Mouse (Mus musculus): Measurements from ENCODE around the gene Zswim1.
A peak's percentile ranks its signal among the peaks of the same experiment; 100 is the strongest.
"Not testable (repeated sequence)": the region's sequence is repeated elsewhere in the genome, so short reads cannot be mapped to it uniquely, and the experiment has no call there.

Zswim1 gene

DNA sequence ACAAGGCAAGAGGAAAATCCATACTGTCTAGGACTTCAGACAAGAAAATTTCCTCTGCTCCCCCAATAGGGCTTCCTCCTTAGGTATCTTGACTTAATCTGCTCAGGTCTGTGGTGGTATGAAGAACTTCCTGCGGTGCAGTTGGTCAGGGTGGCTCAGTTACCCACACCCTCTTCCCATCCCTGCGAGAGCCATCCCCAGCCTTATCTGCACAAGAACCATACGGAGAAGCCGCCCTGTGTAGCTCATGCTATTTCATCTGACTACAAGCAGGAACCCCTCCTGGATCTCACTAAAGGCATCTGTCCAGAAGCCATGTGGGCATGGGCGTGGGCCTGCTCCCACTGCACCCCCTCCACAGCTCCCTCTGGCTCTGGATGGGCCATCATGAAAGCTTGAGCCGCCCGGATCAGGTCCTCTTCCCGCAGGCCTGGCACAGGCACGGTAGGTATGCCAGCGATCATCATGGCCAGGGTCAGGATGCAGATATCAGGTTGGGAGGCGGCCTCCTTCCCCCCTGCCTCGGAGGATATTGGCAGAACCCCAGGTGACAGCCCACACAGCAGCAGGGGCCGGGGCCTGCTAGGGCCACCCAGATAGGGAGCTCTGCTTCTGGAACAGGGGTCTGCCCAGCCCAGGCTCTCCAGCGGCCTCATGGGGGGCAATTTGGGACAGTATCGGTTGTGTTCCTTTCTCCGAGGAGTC, 4.8 kb downstream of the Zswim1 start:
- no peak for DNase-seq (ENCODE audit: low spot score in 2 of 2)

DNA sequence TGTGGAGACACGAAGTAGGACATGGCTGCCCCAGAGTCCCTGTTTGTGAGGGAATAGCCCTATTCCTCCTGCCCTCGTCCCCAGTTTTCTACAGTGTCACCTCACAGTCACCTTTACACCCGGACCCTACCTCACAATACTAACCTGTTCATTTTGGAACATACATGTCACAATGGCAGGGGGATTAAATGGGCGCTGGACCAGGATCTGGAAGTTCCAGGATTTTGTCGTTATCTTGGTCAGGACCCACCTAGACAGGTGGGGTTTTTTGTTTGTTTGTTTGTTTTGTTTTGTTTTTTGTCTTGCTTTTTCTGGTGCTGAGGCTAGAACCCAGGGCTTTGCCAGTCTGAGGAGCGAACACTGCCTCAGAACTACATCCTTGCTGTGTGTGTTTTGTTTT, 6.0 kb downstream of the Zswim1 start, which contains the start of gene Spata25:
Spata25 (minus strand) TSS at position 101 of the 400 bp plus-strand sequence.
- DNase-seq (ENCODE audit: low spot score in 2 of 2), result no peak

DNA sequence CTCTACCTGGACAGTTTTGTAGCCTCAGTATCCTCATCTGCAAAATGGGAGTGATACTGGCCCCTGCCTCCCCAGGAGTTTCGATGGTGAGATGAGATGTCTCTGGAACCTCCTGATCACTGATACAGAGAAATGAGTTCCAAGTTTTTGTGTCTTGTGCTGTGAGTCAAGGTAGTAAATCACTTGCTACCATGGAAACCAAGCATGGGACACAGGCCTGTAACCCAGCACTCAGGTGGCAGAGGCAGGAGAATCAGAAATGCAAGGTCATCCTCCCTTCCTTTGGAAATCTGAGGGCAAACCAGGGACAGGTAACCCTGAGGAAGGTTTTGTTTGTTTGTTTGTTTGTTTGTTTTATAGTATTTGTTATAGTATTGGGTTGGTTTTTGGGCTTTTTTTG, 6.6 kb downstream of the Zswim1 start:
- DNase-seq (ENCODE audit: low spot score in 2 of 2), result no peak

DNA sequence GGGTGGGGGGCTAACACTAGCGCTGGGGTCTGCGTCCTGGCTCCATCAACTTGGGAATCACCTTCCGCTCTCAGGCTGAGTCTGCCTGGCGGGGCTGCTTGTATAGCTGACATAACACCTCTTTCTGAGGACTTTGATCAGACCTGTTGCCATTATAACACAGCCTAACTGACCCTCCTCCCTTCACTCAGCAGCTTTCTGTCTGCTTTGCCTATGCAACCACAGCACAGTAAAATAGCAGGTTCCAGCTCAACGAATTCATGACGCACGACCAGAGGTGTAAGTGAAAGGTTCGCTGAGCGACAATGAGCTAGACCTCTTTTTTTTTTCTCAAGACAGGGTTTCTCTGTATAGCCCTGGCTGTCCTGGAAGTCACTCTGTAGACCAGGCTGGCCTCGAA, 8.5 kb downstream of the Zswim1 start:
- DNase-seq (ENCODE audit: low spot score in 2 of 2), result no peak

DNA sequence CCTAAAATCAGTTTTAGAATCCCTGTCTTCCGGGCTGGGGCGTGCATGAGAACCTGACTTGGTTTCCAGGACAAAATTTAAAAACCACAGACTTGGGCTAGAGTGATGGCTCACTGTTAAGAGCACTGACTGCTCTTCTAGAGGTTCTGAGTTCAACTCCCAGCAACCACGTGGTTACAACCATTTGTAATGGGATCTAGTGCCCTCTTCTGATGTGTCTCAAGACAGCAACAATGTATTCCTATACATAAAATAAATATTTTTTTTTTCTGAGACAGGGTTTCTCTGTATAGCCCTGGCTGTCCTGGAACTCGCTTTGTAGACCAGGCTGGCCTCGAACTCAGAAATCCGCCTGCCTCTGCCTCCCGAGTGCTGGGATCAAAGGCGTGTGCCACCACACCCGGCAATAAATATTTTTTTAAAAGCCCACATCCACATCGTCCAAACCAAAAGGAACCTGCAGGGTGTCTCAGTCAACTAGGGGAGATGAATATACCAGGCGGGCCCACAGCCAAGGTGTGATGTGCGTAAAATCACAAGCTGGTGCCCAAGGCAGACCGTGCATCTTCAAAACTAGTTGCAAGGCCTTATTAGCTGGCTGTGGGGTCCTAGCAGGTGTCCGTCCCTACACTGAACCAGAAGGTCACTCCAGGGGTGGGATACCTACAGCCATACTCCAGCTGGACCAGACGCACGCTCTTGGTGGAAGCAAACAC, 9.7 kb downstream of the Zswim1 start:
- no peak for DNase-seq (ENCODE audit: low spot score in 2 of 2)

DNA sequence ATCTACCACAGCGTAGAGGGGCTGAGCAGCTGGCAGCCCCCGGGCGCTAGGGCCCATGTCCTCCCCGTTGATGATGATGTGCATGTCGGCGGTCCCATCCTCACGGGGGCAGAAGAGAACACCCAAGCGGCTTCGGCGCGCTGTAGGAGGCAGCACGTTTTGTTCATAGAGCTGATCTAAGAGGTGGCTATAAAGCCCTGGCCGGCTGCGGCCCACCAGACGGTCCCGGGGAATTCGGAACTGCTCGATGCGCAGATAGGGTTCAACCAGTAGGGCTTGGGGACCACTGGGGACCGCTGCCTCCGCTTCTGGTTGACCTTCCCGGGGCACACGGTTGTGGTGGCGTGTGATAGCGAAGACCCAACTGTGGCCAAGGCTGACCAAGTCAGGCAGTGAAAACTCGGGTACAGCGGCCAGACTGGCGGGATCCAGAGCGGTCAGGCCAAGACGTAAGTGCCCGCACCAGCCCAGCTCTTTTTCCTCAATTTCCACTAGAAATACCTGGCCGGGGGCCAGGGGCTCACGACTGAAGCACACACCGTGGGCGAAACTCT, 10.3 kb downstream of the Zswim1 start, which contains the start of gene Ctsa:
Ctsa (plus strand) TSS at position 126 of the 554 bp plus-strand sequence.
- peak; percentile 71 to 78 for DNase-seq (ENCODE audit: low spot score in 2 of 2)

DNA sequence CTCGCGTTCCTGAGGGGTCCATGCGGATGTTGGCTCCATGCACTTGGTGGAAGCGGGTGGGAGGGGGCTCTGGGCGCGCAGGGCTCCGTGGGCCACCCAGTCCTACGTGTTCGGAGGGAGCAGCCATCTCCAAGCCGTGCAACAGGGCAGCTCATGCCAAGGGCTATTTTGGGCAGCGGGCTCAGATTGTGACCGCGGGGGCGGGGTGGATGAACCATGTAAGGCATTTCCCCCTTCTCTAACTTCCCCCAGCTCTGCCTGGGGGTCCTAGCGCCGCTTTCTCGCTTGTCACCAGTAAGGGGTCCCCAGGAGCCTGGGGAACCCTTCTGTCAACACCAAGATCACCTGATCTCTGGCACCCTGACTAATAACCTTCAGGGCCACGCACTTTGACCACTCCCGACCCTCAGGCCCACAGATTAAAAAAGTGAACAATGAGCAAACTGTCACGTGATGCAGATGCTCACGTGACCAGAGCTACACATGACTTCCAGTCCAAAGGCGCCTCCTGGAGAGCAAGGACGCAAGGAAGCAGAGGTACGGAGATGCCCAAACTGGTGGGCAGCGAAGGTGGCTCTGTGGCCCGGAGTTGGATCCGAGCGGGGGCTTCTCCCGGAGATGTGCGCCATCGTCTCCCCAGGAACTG, 11.0 kb downstream of the Zswim1 start, which contains the start of gene Neurl2:
Neurl2 (minus strand) TSS at position 143 of the 646 bp plus-strand sequence.
- DNase-seq (ENCODE audit: low spot score in 2 of 2), result peak; percentile 88 to 89

DNA sequence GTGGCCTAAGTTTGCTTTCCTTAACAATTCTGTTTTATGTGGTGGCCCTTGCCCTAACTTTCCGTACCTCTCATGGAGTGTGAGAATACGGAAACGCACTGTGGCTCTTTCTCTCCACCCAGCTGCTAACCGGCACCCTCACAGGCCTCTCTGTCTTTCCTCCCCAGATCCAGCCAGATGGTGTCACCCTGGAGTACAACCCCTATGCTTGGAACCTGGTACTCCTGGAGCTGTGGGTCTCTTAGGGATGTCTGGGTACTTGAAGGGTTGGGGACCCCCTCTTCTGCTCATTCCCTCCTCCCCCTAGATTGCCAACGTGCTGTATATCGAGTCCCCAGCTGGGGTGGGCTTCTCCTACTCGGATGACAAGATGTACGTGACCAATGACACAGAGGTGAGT, 12.0 kb downstream of the Zswim1 start:
- DNase-seq (ENCODE audit: low spot score in 2 of 2), result no peak

DNA sequence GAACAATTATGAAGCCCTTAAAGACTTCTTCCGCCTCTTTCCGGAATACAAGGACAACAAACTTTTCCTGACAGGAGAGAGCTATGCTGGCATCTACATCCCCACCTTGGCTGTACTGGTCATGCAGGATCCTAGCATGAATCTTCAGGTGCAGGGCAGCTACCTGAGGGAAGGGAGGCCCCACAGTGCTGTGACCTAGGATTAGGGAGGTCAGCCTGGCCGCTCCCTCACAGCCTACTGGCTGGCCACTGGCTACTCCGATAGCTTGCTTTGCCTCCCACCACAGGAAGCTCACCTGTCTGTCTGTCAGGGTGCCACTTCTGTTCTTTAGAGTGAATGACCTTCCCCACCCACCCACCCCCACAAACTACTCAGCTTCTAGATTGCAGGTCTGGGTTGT, 12.7 kb downstream of the Zswim1 start:
- no peak for DNase-seq (ENCODE audit: low spot score in 2 of 2)

DNA sequence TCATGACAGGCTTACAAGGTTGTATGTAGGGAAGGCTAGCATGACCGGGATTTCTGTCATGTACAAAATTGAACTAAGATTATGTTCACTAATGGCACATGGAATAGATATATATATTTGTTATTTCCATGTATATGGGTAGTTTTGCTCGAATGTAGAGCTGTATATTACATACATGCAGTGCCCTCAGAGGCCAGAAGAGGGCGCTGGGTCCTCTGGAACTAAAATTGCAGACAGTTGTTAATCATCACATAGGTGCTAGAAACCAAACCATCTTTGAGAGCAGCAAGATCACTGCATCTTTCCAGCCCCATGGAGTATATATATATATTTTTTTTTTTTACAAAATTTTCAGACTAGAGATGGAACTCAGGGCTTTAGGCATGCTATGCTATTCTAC, 23.3 kb downstream of the Zswim1 start:
- no peak for DNase-seq (ENCODE audit: low spot score in 2 of 2)

DNA sequence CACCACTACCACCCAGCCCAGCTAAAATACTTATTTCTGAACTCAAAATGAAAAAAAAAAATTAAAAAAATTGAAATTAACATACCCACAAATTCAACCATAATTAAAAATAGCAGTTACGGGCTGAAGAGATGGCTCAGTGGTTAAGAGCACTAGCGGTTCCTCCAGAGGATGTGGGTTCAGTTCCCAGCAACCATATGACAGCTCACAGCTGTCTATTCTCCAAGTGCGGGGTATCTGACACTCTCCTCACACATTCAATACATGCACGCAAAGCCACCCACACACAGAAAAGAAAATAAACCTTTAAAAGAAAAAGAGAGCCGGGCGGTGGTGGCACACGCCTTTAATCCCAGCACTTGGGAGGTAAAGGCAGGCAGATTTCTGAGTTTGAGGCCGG, 27.6 kb downstream of the Zswim1 start:
- DNase-seq (ENCODE audit: low spot score in 2 of 2), result no peak

DNA sequence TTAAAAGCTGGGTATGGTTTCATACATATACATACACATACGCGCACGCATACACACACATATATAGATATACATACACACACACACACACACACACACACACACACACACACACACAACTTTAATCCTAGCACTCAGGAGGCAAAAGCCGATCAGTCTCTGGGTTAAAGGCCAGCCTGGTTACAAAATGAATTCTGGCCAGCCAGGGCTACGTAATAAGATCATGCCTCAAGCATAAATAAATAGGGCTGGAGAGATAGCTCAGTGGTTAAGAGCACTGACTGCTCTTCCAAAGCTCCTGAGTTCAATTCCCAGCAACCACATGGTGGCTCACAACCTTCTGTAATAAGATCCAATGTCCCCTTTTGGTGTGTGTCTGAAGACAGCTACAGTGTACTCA, 33.1 kb downstream of the Zswim1 start:
- not testable (repeated sequence) for DNase-seq (ENCODE audit: low spot score in 2 of 2)

DNA sequence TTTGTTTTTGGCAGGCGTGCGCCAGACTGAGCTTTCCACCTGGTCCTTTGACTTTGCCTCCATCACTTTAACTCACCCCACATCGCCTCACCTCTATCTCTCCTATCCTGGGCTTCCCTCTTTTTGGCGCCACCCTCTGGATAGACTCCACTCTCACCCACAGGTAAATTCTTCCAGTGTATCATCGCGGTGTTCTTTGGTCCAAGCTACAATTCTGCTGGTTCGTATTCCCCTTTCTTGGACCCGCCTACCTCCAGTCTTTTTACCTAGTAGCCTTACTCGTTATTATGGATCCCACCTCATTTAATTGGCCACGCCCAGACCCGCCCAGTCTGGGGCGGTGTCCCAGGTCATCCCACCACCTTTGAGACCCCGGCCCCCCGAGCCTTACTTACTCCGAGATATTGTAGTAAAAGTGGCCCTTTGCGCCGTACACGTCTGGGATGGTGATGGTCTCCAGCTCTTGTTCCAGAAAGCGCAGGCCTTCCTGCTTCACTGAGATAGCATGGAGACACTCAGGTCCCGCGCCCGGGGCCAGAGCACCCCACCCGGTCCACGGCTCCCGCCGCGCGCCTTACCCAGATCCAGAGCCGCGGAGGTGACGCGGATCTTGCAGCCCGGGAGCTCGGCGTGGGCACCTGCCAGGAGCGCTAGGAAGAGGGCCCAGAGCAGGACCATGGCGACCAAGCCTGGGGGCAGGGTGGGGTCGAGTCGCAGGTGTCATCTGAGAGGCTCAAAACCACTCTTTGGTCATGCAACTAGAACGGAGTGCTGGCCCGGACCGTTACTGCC, 34.0 kb downstream of the Zswim1 start:
- no peak for DNase-seq (ENCODE audit: low spot score in 2 of 2)

DNA sequence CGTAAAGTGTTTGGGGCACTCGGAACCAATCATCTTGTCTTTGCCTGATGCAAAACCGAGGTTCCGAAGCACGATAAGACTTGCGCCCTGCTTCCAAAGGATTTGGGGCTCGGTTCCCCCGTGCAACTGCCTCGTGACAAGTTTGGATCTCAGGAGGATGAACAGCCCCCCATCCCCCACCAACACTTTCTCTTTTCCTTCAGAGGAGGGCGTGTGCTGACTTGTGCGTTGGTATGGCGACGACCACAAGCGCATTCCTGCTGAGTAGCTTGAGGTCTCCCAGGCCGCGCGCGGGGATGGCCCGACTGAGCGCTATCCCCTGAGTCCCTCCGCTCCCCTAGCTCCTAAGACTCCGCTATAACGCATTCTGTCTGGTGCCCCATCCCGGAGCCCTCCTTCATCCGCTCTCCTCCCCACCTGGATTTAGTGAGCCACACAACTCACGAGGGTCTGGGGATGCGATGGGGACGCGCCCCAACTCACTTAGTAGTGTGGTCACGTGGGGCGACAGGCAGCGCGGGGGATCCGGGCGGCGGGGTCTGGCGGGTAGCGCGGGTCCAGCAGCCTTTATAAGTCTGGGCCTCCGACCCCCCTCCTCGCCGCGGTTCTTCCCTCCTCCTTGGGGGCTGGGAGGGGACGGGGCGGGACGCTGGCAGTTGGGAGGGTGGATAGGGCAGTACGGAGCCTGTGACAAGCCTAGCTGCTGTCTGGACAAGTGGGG, 34.8 kb downstream of the Zswim1 start, which contains the start of gene Pltp:
Pltp (minus strand) TSS at position 611 of the 721 bp plus-strand sequence.
- peak in 1 of 2 experiments; percentile 36 for DNase-seq (ENCODE audit: low spot score in 2 of 2)

DNA sequence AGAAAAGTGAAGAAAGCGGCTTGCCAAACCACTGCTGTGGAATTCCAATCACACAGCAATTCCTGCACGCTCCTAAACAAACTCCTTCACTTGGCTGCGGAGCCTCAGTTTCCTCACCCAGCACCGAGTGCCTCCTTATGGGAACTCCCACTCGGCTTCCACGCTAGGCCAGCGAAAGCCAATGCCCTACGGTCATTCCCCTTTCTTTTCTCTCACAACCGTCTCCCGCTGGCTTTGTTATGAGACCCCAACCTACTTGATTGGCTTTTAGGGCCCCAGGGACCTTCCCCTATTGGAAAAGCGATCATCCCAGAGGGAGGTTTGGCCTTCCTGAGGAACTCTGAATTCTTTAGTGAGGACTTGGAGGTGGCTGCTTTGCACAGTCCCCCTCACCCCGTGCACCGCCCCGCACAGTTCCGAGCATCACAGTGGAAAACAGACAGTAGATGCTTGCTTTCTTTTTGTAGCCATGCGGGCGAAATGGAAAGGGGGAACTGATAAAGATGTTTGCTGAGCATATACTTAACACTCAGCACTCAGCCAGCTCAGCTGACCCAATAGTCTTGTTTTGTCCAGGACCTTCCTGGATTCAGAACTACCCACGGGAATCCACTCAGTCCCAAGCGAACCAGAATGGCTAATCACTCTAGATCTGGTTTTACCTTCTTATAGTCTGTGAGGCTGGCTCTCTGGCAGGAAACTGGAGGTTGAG, 35.5 kb downstream of the Zswim1 start:
- DNase-seq (ENCODE audit: low spot score in 2 of 2), result no peak

DNA sequence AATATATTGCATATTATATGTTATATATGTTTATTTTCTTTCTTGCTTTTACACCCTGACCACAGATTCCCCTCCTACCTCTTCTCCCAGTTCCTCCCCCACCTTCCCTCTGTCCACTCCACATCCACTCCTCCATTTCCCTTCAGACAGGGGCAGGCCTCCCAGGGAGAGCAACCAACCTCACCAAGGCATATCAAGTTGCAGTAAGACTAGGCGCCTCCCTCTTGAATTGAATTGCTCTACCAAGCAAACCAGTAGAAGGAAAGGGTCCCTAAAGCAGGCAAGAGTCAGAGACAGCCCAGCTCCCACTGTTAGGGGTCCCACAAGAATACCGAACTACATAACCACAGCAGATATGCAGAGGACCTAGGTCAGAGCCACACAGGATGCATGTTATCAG, 36.7 kb downstream of the Zswim1 start:
- no peak for DNase-seq (ENCODE audit: low spot score in 2 of 2)

DNA sequence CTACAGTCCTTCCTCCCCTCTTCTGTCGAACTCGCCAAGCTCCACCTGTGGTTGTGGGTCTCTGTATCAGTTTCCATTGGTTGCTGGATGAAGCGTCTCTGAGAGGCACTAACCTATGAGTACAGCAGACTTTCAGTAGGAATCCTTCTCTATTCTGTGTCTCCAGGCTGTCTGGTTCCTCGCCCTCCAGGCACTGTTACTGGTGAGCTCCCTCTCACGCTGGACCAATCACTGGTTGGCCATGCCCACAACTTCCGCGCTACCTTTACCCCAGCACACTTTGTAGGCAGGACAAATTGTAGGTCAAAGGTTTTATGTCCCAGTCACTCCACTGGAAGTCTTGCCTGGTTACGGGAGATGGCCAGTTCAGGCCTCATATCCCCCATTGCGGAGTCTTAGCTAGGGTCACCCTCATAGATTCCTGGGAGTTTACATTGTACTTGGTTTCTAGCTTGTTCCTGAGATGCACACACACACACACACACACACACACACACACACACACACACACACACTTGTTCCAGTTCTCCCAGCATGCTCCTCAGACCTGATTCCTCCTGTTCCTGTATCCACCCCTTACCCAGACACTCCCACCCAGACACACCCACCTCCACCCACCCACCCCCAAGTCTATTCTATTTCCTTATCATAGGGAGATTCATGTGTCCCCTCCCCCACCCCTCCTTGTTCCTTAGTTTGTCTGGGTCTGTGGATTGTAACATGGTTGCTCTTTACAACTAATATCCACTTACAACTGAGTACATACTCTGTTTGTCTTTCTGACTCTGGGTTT, 37.4 kb downstream of the Zswim1 start:
- DNase-seq (ENCODE audit: low spot score in 2 of 2), result no peak

DNA sequence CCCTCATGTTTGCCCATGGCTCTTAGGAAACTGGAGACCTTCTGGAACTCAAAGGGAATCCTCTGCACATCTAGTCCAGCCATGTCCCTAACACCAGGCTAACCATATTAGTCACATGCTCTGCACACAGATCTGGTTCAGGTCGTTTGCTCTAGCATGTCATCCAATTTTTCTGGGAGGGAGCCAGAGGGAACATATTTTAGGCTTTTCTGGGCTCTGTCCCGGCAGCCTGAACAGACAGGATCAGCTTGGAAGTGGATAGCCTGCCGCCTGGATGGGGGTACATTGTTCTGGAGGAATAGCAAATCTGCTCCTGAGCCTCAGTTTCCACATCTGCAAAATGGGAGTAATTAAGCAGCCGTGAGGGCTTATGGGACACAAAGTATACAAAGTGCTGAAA, 38.6 kb downstream of the Zswim1 start:
- DNase-seq (ENCODE audit: low spot score in 2 of 2), result no peak

DNA sequence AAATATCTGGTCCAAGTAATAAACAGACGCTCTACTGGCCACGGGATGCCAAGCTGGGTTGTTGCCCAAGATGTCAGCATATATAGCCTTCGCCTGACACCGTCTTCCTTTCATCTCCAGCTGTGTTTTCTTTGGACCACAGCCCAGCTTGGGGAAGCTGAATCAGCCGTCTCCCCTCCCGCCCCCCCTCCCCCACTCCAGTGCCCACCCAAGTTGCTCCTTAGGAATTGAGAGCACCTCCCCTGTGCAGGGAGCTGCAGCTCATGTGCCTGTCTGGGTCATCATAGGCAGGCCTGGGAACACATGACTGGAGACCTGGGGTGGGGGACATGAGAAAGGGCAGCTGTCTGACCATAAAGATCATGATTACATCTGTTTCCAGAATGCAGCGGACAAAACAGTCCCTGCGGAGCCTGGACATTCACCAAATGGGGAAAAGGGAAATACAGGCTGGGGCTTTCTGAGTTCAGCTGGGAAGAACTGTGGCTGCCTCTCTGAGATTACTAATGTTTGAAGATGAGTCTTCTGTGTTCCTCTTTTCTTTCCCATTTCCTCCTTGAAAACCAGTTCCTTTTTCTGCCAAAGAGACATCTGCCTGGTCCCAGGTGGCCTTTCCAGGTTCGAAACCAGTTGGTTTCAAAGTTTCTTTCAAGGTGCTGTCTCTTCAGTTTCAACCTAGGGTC, 39.8 kb downstream of the Zswim1 start:
- DNase-seq (ENCODE audit: low spot score in 2 of 2), result peak in 1 of 2 experiments; percentile 48
